Mouse (Mus musculus): ENCODE measurements around the gene Igsf9.

GRCm38 (mm10) chr1:172483361-172483660 lies 1.7 kb downstream of the Igsf9 start:
- TF ChIP-seq CTCF (conservative IDR thresholded peaks at IDR 0.05 in 1 of 2, IDR thresholded peaks at IDR 0.05 in 1 of 2; ENCODE audit: low read depth in 2 of 2, low read length in 2 of 2), result no peak
- TF ChIP-seq NELFE (IDR thresholded peaks at IDR 0.05; ENCODE audit: low read depth, low read length), result no peak
- TF ChIP-seq MAX (IDR thresholded peaks at IDR 0.05; ENCODE audit: low read length), result no peak
- no peak for TF ChIP-seq EP300 (IDR thresholded peaks at IDR 0.05; ENCODE audit: low read length)
- no peak for TF ChIP-seq UBTF (IDR thresholded peaks at IDR 0.05; ENCODE audit: low read depth, low read length)
- no peak for TF ChIP-seq CHD1 (IDR thresholded peaks at IDR 0.05; ENCODE audit: low read depth, low read length)
- no peak for TF ChIP-seq HCFC1 (IDR thresholded peaks at IDR 0.05; ENCODE audit: low read depth, low read length)
- no peak for TF ChIP-seq MXI1 (IDR thresholded peaks at IDR 0.05; ENCODE audit: low read depth, low read length)

Data from CH12.LX (cell line).